Mouse (Mus musculus) bone marrow, adult 2 months (tissue): Measurements from ENCODE around the gene Tmem156.

ENCODE experiments used
- CTCF ChIP-seq: fragments of 200-500 bp; IDR thresholded peaks from 2 replicates; pipeline ENCODE4 v1.5.1; 2011; ENCODE audit warnings: low read length, control low read depth; ENCODE audit not compliant: control insufficient read depth, insufficient read depth
- POLR2A ChIP-seq: fragments of 200-500 bp; IDR thresholded peaks from 2 replicates; pipeline ENCODE4 v1.6.1; 2011; ENCODE audit warnings: low read depth, mild to moderate bottlenecking, control low read depth, low read length, borderline replicate concordance; ENCODE audit not compliant: control insufficient read depth

- TF ChIP-seq CTCF, result no peak
- no peak for TF ChIP-seq POLR2A
Measured at GRCm38 (mm10) chr5:65096082-65096481, 4.2 kb upstream of the Tmem156 start.
